Mouse (Mus musculus) megakaryocyte progenitor cell, adult 5-6 weeks (primary cell): ENCODE data around the gene Smg6. TPM values are rescaled to one million over a fixed set of nuclear protein-coding genes. Genes with fewer than 3 reads are reported as not detected.
A peak's percentile ranks its signal among the peaks of the same experiment; 100 is the strongest.
"Not testable (repeated sequence)": the region's sequence is repeated elsewhere in the genome, so short reads cannot be mapped to it uniquely, and the experiment has no call there.

Source experiments
- ATAC-seq: replicated peaks from 2 replicates; pipeline ENCODE4 v1.8.0; 2016; ENCODE audit warnings: mild to moderate bottlenecking, moderate TSS enrichment, inconsistent platforms; ENCODE audit not compliant: poor library complexity
- total RNA-seq, 2 experiments: library from RNA; stranded (forward) in 1 of 2; stranded (reverse) in 1 of 2; fragments of 157-497, 149-512 nt in 1 of 2; fragments of 200-1000 nt in 1 of 2; gene quantifications; 2 replicates each; pipeline versions ENCODE4 v1.2.3 to v1.2.4; 2015 to 2017

Smg6 gene
- total RNA-seq, 2 experiments from 2014 or later = 23.1 to 29.5 TPM

GRCm38 (mm10) chr11:75164750-75165149 lies 239.1 kb downstream of the Smg6 start:
- ATAC-seq = peak; percentile 55

DNA sequence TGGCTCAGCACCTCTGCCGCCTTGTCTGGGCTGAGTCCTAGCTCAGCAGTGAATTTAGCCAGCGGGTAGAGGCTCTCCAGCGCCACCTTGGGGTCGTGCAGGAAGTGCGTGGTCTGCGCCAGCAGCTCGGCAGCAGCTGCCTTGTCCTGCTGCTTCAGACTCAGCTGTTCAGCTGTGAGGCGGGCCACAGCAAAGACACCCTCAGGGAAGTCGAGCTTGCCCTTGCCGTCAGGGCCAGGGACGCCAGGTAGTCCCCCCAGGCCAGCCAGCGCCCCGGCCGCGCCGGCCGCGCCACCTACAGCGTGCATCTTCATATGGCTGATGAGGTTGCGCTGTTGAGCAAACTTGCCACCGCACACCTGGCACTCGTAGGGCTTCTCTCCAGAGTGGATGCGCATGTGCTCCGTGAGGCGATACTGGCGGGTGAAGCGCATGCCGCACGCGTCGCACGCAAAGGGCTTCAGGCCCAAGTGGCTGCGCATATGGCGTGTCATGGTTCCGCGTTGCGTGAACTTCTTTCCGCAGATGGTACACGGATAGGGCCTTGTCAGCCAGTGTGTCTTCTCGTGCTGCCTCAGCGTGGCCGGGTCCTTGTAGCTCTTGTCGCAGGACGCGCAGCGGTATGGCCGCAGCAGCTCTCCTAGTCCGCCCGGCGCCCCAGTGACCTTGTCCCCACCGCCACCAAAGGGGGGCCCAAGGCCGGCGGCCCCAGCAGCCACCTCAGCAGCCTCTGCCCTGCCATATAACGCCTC lies 240.0 kb downstream of the Smg6 start:
- peak; percentile 68 for ATAC-seq

GRCm38 (mm10) chr11:75166193-75166842 lies 240.7 kb downstream of the Smg6 start:
- ATAC-seq = no peak

DNA sequence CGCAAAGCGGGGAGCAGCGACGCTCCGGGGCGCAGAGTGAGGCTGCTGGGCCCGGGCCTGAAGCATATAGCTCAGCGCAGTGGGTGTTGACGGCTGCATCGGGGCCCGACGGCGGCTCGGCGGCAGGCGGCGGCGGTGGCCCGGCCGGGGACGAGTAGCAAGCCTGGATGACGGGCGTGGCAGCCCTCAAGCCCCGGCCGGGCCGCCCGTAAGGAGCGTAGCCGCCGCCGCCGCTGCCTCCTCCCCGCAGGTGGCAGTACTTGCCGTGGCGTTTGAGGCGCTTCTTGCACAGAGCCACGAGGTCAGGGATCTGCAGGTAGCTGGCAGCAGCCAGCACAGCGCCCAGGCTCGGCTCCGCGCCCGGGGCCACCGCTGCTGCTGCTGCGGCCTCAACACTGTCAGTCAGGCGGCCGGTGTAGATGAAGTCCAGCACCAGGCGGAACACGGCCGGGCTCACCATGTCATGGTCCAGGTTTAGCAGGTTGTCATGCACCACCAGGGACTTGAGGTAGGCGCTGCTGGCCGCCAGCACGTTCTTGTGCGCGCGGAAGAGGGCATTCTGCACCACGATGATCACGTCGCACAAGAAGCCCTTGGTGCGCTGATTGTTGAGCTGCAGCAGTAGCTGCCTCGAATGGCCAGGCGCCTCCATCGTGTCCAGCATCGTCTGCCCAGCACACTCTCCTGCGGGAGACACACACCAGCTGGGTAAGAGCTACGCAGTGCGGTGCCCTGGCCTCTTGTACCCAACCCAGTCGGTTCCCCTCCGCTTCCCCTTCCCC lies 241.4 kb downstream of the Smg6 start:
- no peak for ATAC-seq

DNA sequence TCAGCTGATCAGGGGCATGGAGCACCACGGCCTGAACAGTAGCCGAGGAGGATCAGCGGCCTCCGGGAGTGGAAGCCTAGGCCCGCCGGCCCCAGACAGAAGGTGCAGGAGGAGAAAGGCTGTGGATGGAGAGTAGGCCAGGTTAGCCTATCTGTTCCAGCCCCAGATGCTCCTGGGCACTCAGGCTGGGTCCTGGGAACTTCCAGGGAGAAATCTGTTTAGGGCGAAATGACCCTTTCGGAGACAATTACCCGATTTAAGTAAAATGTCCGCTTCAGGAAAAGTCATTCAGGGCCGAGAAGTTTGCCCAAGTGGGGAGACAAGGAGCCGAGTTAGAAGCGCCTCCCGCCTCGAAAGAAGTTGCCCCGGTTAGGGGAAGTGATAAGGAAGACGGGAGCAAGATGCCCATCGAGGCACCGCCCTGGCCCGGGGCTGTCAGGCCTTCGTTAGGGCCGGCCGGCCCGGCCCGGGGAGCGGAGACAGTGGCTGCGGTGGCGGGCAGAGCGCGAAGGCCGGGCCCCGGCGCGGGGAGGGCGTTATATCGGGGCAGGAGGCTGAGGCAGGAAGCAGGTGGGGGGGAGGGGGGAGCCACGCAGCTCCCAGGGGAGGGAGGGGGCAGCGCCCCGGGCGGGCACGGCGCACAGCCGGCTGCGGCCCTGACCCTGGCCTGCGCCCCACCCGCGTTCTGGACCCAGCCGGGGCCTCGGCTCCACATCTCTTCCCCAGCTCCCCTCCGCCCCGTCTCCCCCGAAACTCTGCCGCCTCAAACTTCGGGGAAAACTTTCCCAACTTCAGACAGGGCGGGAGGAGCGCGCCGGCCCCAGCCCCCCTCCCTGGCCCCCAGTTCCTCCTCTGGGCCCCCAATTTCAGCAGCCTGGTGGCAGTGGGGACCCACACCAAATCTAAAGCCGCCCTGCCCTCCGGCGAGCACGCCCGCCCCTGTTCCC lies 242.3 kb downstream of the Smg6 start:
- no peak for ATAC-seq

DNA sequence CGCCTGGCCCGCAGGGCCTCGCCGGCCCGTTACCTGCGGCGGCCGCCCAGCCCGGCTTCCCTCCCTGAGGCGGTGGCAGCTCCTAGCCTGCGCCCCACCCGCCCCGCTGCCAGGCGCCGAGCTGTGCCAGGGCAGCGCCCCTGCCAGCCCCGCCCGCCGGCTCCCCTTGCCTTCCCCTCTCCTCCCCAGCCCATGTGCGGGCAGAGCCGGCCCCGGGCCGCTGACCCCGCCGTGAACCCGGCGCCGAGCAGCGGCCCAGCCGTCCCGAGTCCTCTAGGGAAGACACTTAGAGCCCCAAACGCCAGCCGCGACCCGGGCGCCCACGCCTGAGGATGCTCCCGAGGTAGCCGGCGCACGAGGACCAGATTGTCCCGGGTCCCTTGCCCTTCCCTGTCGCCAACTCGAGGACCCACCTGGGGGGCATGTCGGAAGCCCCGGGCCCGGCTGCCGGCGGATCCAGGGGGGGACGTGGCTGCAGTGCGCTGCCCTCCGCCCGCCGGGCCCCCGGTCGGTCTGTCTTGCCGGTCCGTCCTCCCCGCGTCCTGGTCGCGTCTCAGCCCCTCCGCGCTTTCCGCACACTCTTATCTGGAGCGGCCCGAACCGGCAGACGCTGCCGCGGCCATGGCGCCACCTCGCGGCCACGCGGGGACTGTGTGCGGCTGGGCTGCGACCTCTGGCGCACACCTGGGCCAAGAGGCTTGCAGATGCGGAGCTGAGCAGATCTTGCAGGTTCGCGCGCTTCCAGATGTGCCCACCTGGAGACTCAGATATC lies 243.2 kb downstream of the Smg6 start:
- ATAC-seq = peak; percentile 30

- no peak for ATAC-seq
Observed at GRCm38 (mm10) chr11:75169405-75170080, 243.9 kb downstream of the Smg6 start, which contains the start of gene Hic1. Gene Hic1, minus strand, starts transcription at chr11:75169519.

DNA sequence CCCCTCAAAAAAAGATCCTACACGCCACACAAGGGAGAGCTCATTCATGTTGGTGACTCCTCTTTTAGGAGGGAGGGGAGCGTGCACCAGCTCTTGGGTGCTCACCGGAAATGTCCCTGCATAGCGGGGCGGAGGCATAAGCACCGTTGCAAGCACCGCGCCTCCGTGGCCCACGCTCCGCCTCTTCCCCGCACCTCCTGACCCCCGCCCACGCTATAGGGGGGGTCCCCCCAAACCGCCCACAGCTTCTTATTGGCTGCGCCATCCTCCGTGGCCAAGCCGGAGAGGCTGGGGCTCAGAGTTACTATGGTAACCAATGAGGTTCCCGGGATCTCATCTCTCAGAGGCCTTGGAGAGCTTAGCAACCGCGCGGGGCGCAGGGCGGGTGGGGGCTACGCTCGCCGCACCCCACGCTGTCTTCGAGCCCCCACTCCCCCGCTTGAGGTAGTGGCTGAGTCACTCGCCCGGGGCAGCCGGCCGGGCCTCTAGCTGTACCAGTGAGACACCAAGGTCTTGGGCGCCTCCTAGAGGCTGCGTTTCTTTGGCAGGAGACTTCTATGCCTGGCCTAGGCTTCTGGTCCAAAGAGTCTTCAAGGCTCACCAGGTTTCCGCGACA lies 244.6 kb downstream of the Smg6 start:
- ATAC-seq = peak; percentile 61

- no peak for ATAC-seq
Observed at GRCm38 (mm10) chr11:75171186-75171865, 245.7 kb downstream of the Smg6 start.

DNA sequence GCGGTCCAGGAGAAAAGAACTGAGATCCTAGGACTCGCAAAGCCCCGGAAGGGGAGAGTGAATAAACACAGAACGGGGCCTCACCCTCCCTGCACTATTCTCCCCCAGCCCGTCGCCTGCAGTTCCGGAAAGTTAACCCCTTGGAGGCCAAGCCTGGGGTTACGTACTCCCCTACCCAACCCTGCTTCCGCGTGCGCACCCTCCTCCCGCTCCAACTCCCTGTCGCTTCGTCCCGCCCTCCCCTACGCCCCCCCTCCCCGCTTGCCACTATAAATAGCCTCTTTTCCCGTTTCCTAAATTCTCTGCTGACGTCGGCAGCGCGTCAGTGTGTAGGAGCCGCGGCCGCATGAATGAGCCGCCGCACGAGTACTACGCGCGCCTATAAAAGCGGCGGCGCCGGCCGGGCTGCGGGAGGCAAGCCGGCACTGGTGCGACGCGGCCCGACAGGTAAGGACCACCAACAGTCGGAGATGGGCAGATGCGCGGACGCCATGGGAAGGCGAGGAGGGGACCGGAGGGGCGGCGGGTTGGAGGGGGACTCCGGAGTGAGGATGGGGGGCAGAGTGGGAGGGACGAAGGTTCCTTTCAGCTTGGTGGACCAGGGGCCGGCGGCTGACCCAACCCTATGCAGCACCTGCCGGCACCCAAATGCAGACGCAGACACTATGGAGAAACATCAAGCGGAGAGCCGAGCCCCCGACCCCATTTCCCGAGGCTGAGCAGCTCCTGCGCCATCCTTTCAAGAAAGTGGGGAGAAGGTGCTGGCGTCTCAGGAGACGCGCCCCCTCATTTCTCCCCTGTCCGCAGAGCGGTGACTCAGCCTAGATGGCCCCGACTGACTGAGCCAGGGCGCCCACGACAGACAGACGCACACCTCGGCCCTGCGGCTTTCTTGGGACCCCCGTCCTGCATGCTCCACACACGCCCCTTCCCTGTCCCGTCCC lies 246.8 kb downstream of the Smg6 start:
- no peak for ATAC-seq

GRCm38 (mm10) chr11:75173095-75173798 lies 247.6 kb downstream of the Smg6 start:
- ATAC-seq = peak; percentile 54

- ATAC-seq = no peak
Observed at GRCm38 (mm10) chr11:75173799-75174165, 248.2 kb downstream of the Smg6 start.

DNA sequence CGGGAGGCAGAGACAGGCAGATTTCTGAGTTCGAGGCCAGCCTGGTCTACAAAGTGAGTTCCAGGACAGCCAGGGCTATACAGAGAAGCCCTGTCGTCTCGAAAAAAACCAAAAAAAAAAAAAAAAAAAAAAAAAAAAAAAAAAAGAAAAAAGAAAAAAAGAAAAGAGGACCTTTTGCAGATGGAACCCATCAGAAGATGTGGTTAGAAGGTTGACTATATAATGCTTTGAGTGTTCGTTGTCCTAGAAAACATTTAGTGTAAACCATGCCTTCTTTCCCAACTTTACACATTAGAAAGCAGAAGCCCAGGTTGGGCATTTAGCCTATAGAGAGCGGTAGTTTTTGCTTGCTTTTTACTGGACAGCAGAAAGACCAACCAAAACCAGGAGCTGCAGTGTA lies 249.0 kb downstream of the Smg6 start:
- not testable (repeated sequence) for ATAC-seq

GRCm38 (mm10) chr11:75178011-75178410 lies 252.4 kb downstream of the Smg6 start:
- ATAC-seq = no peak

- ATAC-seq = peak; percentile 96
Observed at GRCm38 (mm10) chr11:75178672-75179208, 253.1 kb downstream of the Smg6 start, which contains the start of gene Ovca2. Gene Ovca2, minus strand, starts transcription at chr11:75178835.

- no peak for ATAC-seq
Observed at GRCm38 (mm10) chr11:75183917-75184570, 258.4 kb downstream of the Smg6 start.
